16 mouse cellular contexts compared by ENCODE assay signal in the genomic region with DNA sequence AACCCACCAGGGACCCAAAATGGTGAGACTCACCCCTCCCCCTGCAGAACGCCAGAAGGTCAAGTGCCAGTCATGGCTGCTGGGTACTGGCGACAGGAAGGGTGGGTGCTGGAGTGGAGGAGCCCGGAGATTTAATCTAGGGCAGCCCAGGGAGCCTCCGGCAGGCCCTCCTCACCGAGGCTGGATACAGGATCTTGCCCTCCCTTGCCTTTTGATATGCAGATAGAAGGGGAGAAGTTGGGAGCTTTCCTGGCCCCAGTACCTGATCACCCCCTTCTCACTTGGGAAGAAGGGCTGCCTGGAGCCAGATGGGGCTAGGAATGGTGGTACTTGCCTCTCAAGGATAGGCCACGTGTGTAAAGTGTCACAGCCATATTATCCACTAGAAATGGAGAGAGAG. TPM values are rescaled to one million over a fixed set of nuclear protein-coding genes. Genes with fewer than 3 reads are reported as not detected.
"Had no signal": no experiment of that assay in that cellular context is flagged by ENCODE, and none has a peak within 500 bp of the region (broad histone marks: within the 10 kb centered on the region; RNA-seq: fewer than 3 reads in every experiment).

No protein-coding gene starts in this region.

- H3K4me2 ChIP-seq: limb, embryonic 12.5 days; liver, embryonic 13.5 days; lung, embryonic 15.5 days; midbrain, embryonic 13.5 days; neural tube, embryonic 13.5 days had no signal

- H3K9ac ChIP-seq: limb, embryonic 12.5 days; liver, embryonic 13.5 days; liver, postnatal 0 days; lung, embryonic 15.5 days; midbrain, embryonic 13.5 days; neural tube, embryonic 13.5 days had no signal

- H3K9me3 ChIP-seq: limb, embryonic 12.5 days; liver, embryonic 13.5 days; lung, embryonic 15.5 days; midbrain, embryonic 13.5 days; neural tube, embryonic 13.5 days had no signal

- H3K36me3 ChIP-seq: liver, embryonic 13.5 days; lung, embryonic 15.5 days; midbrain, embryonic 13.5 days; neural tube, embryonic 13.5 days had no signal

- DNase-seq: kidney, postnatal 36 days; layer of hippocampus, adult 9-11 months; layer of hippocampus, postnatal 36 days; liver; liver, embryonic 13.5 days; liver, postnatal 0 days; right cerebral cortex, adult 18-20 months; right cerebral cortex, postnatal 25 days; thymus, postnatal 36 days had no signal

- H3K4me3 ChIP-seq: limb, embryonic 12.5 days; liver, embryonic 13.5 days; lung, embryonic 15.5 days; midbrain, embryonic 13.5 days; neural tube, embryonic 13.5 days had no signal

- ATAC-seq: liver, postnatal 0 days; midbrain, embryonic 13.5 days had no signal

- H3K27me3 ChIP-seq: liver, embryonic 13.5 days; lung, embryonic 15.5 days had no signal

- H3K27ac ChIP-seq: kidney, postnatal 0 days; limb, embryonic 12.5 days; liver, embryonic 13.5 days; lung, embryonic 15.5 days; midbrain, embryonic 13.5 days; neural tube, embryonic 13.5 days had no signal

RNA-seq across cellular contexts. Expression of gene Mesp1, which starts 24.7 kb away (rescaled TPM):
- total RNA-seq: megakaryocyte progenitor cell, adult 5-6 weeks had no signal
- polyA plus RNA-seq: limb, embryonic 12.5 days; liver, embryonic 13.5 days; liver, postnatal 0 days; lung, embryonic 15.5 days; midbrain, embryonic 13.5 days; neural tube, embryonic 13.5 days; stomach, embryonic 16.5 days had no signal
